Mouse (Mus musculus) embryonic facial prominence, embryonic 13.5 days (tissue): ENCODE measurements around the gene Pfkl. TPM values are rescaled to one million over a fixed set of nuclear protein-coding genes. Genes with fewer than 3 reads are reported as not detected.
"Not testable (repeated sequence)": the region's sequence is repeated elsewhere in the genome, so short reads cannot be mapped to it uniquely, and the experiment has no call there.

Experiments
- ATAC-seq: fragments of 200-750 bp; cut with Nextera tagmentation; 2 replicates; pipeline ENCODE4 v1.8.0; 2017; ENCODE audit warnings: low read depth; ENCODE audit not compliant: insufficient number of reproducible peaks, insufficient read depth, low FRiP score, low TSS enrichment
- H3K27ac ChIP-seq: fragments of 300-500 bp; sonication (generic); 2 replicates; pipeline ENCODE4 v1.5.1; 2015; ENCODE audit warnings: moderate library complexity, mild to moderate bottlenecking, inconsistent platforms
- H3K27me3 ChIP-seq: fragments of 300-500 bp; sonication (generic); 2 replicates; pipeline ENCODE4 v1.6.1; 2015; ENCODE audit warnings: mild to moderate bottlenecking, inconsistent platforms
- H3K36me3 ChIP-seq: fragments of 300-500 bp; sonication (generic); 2 replicates; pipeline ENCODE4 v1.6.1; 2015; ENCODE audit warnings: mild to moderate bottlenecking, inconsistent platforms
- H3K4me1 ChIP-seq: fragments of 300-500 bp; sonication (generic); 2 replicates; pipeline ENCODE4 v1.6.1; 2015; ENCODE audit warnings: inconsistent platforms
- H3K4me2 ChIP-seq: fragments of 300-500 bp; sonication (generic); 2 replicates; pipeline ENCODE4 v1.6.1; 2015; ENCODE audit warnings: moderate library complexity, mild to moderate bottlenecking, inconsistent platforms
- H3K4me3 ChIP-seq: fragments of 300-500 bp; sonication (generic); 2 replicates; pipeline ENCODE4 v1.5.1; 2015; ENCODE audit warnings: mild to moderate bottlenecking, inconsistent platforms
- H3K9ac ChIP-seq: fragments of 300-500 bp; sonication (generic); 2 replicates; pipeline ENCODE4 v1.6.1; 2015; ENCODE audit warnings: mild to moderate bottlenecking, inconsistent platforms
- H3K9me3 ChIP-seq: fragments of 300-500 bp; sonication (generic); 2 replicates; pipeline ENCODE4 v1.6.1; 2016; ENCODE audit warnings: inconsistent platforms
- WGBS: fragments of 180-500 bp; shearing (Covaris S2); methylation state at CpG from one replicate; pipeline ENCODE4 v1.1.7; 2015; ENCODE audit warnings: mixed read lengths; 5-methylcytosine and 5-hydroxymethylcytosine counted together
- polyA plus RNA-seq: library from polyadenylated mRNA; unstranded; fragments of >200 nt; fragmentation: Nextera tagmentation; extraction: Ambion mirVana; gene quantifications from 2 replicates; pipeline ENCODE4 v1.2.1, GENCODE M21; 2015

Gene Pfkl
- polyA plus RNA-seq, 1 experiment from 2014 or later: 145 TPM

DNA sequence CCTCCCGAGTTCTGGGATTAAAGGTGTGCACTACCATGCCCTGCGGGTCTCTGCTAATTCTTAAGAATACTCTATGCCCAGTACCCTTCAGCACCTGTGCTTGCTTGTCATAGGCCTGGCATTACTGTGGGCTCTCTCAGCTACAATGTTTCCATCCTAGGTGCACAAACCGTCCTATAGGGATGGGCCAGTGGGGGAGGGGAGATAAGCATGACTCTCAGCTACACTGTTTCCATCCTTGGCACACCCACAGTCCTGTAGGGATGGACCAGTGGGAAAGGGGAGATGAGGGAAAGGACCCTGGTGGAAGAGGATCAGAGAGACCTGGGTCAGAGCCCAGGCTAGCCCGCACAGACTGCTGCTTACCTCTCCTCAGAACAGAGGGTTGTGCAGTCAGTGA, 27.3 kb upstream of the Pfkl start:
- Histone ChIP-seq H3K36me3 (no peaks in the 10 kb centered on the region), H3K27me3 (no peaks in the 10 kb centered on the region), H3K4me3 (no peak overlapping the region), H3K27ac (no peak overlapping the region), H3K9ac (no peak overlapping the region), H3K4me2 (no peak overlapping the region), H3K9me3 (no peaks in the 10 kb centered on the region), H3K4me1 (0 out of 2 replicates have a peak, but pooled peaks cover under 1% of the 10 kb centered on the region)
- ATAC-seq: no peak
- WGBS: 90% methylated on average over 4 of the region's 4 CpGs

DNA sequence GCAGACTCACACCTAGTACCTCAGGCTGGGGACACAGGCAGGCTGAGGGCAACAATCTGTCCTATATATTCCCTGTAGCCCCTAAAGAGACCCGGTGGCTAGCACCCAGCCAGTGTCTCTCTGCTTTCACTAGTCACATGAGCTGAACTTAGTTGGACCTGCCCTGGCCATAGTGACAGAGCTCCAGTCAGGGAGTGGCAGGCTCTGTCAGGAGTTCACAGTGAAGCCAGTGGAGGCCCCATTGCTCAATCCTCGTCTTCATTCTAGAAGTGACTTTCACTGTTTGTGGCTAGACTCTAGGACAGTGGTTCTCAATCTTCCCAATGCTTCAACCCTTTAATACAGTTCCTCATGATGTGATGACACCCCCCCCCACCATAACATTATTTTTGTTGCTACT, 22.1 kb upstream of the Pfkl start:
- Histone ChIP-seq H3K36me3 (no peaks in the 10 kb centered on the region), H3K9ac (no peak overlapping the region), H3K27me3 (no peaks in the 10 kb centered on the region), H3K9me3 (no peaks in the 10 kb centered on the region), H3K4me2 (no peak overlapping the region), H3K4me3 (no peak overlapping the region), H3K27ac (no peak overlapping the region), H3K4me1 (no peaks in the 10 kb centered on the region)
- no peak for ATAC-seq
- 86% methylated on average over 2 of the region's 2 CpGs for WGBS

DNA sequence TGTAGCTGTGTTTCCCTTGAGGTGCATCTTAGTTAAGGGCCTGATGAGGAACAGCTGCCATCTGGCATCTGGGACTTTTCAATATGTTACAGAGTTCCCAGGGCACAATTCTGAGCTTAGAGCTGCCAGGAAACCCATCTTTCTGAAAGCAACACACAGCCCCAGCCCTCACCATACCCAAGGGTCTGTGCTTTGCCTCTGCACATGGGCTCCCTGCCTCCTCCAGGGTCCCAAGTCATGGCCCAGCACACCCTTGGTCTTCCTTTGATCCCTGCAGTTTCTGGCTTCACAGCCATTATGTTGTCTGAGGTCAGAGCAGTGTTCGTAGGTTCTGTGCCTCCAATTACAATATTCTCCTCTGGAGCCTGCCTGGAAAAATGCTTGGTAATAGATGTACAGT, 19.2 kb upstream of the Pfkl start:
- H3K4me2 ChIP-seq: no peak overlapping the region
- H3K9ac ChIP-seq: no peak overlapping the region
- H3K9me3 ChIP-seq: no peaks in the 10 kb centered on the region
- H3K4me3 ChIP-seq: no peak overlapping the region
- no peaks in the 10 kb centered on the region for H3K36me3 ChIP-seq
- WGBS: 63% methylated on average over 1 of the region's 1 CpGs
- H3K27me3 ChIP-seq: no peaks in the 10 kb centered on the region
- H3K4me1 ChIP-seq: no peaks in the 10 kb centered on the region
- no peak for ATAC-seq
- no peak overlapping the region for H3K27ac ChIP-seq

DNA sequence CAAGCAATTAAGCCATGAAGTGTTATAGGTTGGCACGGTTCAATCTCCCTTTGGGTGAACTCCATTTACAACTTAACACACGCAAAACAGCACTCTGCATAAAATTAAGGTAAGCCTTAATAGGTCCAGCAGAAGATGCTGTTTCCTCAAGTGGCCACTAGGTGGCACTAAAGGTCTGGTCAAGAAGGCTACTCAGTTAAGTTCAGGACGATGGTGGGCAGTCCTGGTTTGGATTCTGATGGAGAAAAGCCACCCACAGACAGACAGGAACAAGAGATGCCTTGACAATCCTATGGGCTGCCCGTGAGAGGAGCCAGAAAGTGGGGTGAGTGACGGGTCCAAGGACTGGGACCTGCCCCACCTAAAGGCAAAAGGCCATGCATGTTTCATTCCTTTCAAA, 18.2 kb upstream of the Pfkl start:
- Histone ChIP-seq H3K36me3 (no peaks in the 10 kb centered on the region), H3K9me3 (no peaks in the 10 kb centered on the region), H3K27ac (no peak overlapping the region), H3K27me3 (no peaks in the 10 kb centered on the region), H3K4me3 (no peak overlapping the region), H3K9ac (no peak overlapping the region), H3K4me1 (no peaks in the 10 kb centered on the region), H3K4me2 (no peak overlapping the region)
- 6% methylated on average over 5 of the region's 5 CpGs for WGBS
- peak; percentile 59; the same call in 1 of the 2 replicates for ATAC-seq

DNA sequence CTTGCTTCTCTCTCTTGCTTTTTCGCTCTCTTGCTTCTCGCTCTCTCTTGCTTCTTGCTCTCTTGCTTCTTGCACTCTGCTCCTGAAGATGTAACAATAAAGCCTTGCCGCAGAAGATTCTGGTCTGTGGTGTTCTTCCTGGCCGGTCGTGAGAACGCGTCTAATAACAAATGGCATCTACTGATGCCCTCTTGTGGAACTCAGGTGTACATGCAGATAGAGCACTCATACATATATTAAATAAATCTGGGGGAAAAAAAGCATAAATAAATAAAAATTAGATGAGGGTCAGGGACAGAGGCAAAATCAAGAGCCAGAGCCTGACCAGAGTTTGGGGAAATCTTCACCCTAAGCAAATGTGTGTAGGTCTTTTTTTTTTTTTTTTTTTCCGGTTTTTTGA, 15.6 kb upstream of the Pfkl start:
- not testable (repeated sequence) for H3K9ac ChIP-seq, H3K27me3 ChIP-seq, H3K27ac ChIP-seq, H3K4me2 ChIP-seq, H3K4me3 ChIP-seq, H3K4me1 ChIP-seq, ATAC-seq, H3K9me3 ChIP-seq, H3K36me3 ChIP-seq
- 72% methylated on average over 6 of the region's 8 CpGs for WGBS

DNA sequence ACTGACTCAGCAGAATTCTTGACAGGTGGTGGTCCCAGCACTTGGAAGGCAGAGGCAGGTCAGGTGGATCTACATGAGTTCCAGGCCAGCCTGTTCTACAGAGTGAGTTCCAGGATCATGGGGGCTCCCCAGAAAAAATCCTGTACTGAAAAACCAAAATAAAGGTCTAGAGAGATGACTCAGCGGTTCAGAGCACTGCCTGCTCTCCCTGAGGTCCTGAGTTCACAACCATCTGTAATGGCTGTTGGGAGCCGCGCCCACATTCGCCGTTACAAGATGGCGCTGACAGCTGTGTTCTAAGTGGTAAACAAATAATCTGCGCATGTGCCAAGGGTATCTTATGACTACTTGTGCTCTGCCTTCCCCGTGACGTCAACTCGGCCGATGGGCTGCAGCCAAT, 10.1 kb upstream of the Pfkl start:
- H3K9ac ChIP-seq, H3K9me3 ChIP-seq, ATAC-seq, H3K4me3 ChIP-seq, H3K27me3 ChIP-seq, H3K36me3 ChIP-seq, H3K4me1 ChIP-seq, H3K27ac ChIP-seq, H3K4me2 ChIP-seq: not testable (repeated sequence)
- WGBS: 98% methylated on average over 7 of the region's 11 CpGs

DNA sequence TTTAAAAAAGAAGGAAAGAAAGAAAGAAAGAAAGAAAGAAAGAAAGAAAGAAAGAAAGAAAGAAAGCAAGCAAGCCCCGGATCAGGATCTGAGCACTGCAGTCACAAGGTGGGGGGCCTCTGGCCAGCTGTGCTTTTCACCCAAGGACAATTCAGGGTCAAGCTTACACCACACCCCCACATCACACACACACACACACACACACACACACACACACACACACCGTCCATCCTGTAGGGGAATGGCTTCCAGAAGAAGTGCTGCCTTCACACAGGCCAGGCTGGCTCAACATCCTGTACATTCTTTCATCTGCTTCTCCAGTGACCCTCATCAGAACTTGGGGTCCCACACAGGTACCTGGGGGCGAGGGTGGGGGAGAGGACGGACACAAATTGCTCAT, 9.4 kb upstream of the Pfkl start:
- Histone ChIP-seq H3K27ac (no peak overlapping the region), H3K27me3 (no peaks in the 10 kb centered on the region), H3K4me3 (no peak overlapping the region), H3K4me2 (no peak overlapping the region), H3K36me3 (no peaks in the 10 kb centered on the region), H3K4me1 (0 out of 2 replicates have a peak, but pooled peaks cover 2% of the 10 kb centered on the region), H3K9ac (no peak overlapping the region), H3K9me3 (no peaks in the 10 kb centered on the region)
- ATAC-seq: peak; percentile 52; the same call in 1 of the 2 replicates
- 90% methylated on average over 4 of the region's 4 CpGs for WGBS

DNA sequence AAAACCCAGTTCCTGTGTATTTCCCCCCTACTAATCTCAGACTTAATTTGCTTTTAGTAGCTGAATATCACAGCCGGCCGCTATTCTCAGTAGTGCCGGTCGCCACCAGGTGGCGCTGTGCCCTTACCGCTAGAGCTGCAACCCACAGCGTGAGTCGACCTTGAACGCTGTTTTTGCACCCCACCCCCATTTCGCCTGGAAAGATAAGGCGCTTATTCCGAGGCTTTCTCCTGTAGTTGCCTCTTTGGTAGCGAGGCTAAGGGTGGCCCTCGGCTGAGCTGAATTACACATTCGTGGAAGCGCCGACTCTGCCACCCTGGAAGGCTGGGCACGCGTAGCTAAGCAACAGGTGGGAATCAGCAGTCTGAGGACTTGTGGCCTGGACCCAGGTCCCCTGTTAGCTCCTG, 8.9 kb upstream of the Pfkl start:
- H3K36me3 ChIP-seq: no peaks in the 10 kb centered on the region
- H3K4me2 ChIP-seq: peak overlapping the region; percentile 62
- no peaks in the 10 kb centered on the region for H3K27me3 ChIP-seq
- H3K27ac ChIP-seq: no peak overlapping the region
- WGBS: 18% methylated on average over 19 of the region's 19 CpGs
- peak overlapping the region; percentile 26 for H3K4me3 ChIP-seq
- H3K9ac ChIP-seq: 0 out of 2 replicates have a peak overlapping the region, but pooled peaks have one; percentile 57
- H3K4me1 ChIP-seq: 0 out of 2 replicates have a peak, but pooled peaks cover 2% of the 10 kb centered on the region
- ATAC-seq: 0 out of 2 replicates have a peak, but pooled peaks have one; percentile 67
- no peaks in the 10 kb centered on the region for H3K9me3 ChIP-seq

DNA sequence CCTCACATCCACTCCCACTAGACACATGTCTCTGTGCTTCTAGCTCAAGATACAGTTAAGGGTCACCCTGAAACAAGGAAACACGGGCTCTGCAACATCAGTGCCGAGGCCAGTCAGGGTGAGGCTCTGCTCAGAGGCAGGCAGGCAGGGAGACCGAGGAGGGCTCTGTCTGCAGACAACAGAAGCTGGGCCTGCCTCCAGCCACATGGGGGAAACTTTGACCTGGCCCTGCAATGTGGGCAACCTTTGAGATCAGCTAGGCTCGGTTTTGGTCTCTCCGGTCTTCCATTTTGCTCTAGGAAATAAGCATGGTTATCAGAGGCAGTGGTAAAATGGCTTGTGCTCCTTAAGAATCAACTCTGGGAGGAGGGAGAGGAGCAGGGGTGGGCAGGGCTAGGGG, 6.5 kb upstream of the Pfkl start:
- Histone ChIP-seq H3K27me3 (no peaks in the 10 kb centered on the region), H3K4me1 (0 out of 2 replicates have a peak, but pooled peaks cover 2% of the 10 kb centered on the region), H3K9me3 (no peaks in the 10 kb centered on the region), H3K36me3 (no peaks in the 10 kb centered on the region), H3K9ac (no peak overlapping the region), H3K4me3 (no peak overlapping the region), H3K27ac (no peak overlapping the region), H3K4me2 (no peak overlapping the region)
- ATAC-seq: no peak
- WGBS: 57% methylated on average over 5 of the region's 5 CpGs

DNA sequence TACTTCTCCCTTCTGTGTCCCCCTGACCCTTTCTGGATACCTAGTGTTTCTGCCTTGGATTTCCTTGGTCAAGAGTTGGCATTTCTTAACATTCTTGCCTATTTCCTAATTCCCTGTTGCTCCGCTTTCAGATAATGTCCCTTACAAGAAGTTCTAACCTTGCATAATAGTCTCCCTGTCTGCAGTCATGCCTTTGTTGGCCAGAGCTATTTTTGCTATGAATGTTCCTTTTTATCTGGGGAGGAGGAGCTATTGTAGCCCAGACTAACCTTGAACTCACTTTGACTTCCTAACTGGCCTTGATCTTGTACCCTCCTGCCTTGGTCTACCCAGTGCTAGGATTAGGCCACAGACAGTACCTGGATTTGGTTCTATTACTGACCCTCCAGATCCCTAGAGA, 5.6 kb upstream of the Pfkl start:
- no peak overlapping the region for H3K4me2 ChIP-seq
- H3K36me3 ChIP-seq: no peaks in the 10 kb centered on the region
- peaks cover 5% of the 10 kb centered on the region for H3K4me1 ChIP-seq
- no peak overlapping the region for H3K9ac ChIP-seq
- 86% methylated on average over 1 of the region's 1 CpGs for WGBS
- H3K27me3 ChIP-seq: no peaks in the 10 kb centered on the region
- ATAC-seq: no peak
- H3K27ac ChIP-seq: no peak overlapping the region
- H3K9me3 ChIP-seq: no peaks in the 10 kb centered on the region
- no peak overlapping the region for H3K4me3 ChIP-seq

DNA sequence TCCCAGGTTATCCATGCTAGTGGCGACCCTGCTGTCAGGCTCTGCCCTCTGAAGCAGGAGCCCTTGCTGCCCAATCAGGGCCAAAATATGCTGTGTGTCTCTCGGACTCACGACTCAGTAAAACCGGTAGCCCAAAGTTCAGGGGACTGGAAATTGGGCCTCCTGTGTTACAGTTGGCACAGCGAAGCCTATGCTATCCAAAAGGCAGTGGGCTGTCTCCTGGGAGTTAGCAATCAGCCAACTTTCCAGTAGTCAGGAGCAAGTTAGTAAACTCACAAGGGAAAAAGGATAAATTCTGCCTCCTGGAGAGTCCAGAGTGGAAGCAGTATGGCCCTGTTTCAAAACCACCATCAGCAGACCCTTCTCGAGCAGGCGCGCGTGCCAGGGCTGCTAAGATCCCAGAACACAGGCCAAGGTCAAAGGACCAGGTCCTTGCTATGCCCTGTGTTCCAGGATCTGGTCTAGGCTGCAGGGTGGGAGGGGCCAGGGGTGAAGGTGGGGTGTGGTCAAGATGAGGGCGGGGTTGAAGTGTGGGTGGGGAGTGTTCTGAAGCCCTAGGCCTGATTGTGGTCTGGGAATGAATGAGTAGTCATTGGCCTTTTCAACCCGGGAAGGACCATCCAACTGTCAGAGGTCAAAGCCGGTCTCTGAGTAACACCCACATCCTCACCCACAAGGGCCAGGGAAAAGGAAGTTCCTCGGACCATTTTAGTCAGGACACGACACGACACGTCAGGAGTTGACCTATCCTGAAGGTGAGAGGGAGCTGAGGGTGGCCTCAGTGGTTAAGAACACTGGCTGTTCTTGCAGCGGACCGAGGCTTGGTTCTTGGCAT, 3.0 kb upstream of the Pfkl start:
- Histone ChIP-seq H3K36me3 (no peaks in the 10 kb centered on the region), H3K4me1 (peaks cover 17% of the 10 kb centered on the region), H3K4me2 (no peak overlapping the region), H3K9me3 (no peaks in the 10 kb centered on the region), H3K9ac (no peak overlapping the region), H3K4me3 (no peak overlapping the region), H3K27ac (no peak overlapping the region), H3K27me3 (no peaks in the 10 kb centered on the region)
- 90% methylated on average over 18 of the region's 18 CpGs for WGBS
- ATAC-seq: no peak

DNA sequence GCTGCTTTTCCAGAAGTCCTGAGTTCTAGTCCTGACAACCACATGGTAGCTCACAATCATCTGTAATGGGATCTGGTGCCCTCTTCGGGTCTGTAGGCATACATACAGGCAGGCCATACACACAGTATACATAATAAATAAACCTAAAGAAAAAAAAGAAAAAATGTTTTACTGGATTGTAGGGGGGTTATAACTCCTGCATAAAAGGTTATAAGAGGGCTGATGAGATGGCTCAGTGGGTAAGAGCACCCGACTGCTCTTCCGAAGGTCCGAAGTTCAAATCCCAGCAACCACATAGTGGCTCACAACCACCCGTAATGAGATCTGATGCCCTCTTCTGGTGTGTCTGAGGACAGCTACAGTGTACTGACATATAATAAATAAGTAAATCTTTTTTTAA, 1.2 kb upstream of the Pfkl start:
- WGBS: 92% methylated on average over 5 of the region's 5 CpGs
- peaks cover 34% of the 10 kb centered on the region for H3K4me1 ChIP-seq
- H3K36me3 ChIP-seq, H3K27me3 ChIP-seq, H3K4me3 ChIP-seq, H3K27ac ChIP-seq, ATAC-seq, H3K9me3 ChIP-seq, H3K9ac ChIP-seq, H3K4me2 ChIP-seq: not testable (repeated sequence)
